Mouse (Mus musculus) thymus, adult 2 months (tissue): ENCODE measurements at regions not wholly inside any gene's neighbourhood (a gene's known extent, or its start where the extent isn't known, plus 50 kb on each side); places are given as distances from the start of the nearest gene placed in this dataset.

Experiments used
- CTCF ChIP-seq: fragments of 200-500 bp; IDR thresholded peaks from 2 replicates; pipeline ENCODE4 v1.5.1; 2012; ENCODE audit warnings: mild to moderate bottlenecking, control low read depth, low read length, moderate library complexity, borderline replicate concordance; ENCODE audit not compliant: control insufficient read depth, poor library complexity, insufficient read depth; ENCODE audit errors: extremely low read depth
- POLR2A ChIP-seq: fragments of 200-500 bp; IDR thresholded peaks from 2 replicates; pipeline ENCODE4 v1.6.1; 2012; ENCODE audit warnings: mild to moderate bottlenecking, low read length, control low read depth, moderate library complexity; ENCODE audit not compliant: control insufficient read depth, poor library complexity, insufficient read depth; ENCODE audit errors: extremely low read depth

GRCm38 (mm10) chr2:159763115-159763514 is 570.8 kb downstream of the Gm826 start:
- no peak for TF ChIP-seq CTCF
- TF ChIP-seq POLR2A, result no peak
